ENCODE assay signal across 23 mouse cellular contexts in genomic region chr4:87838716-87839115, GRCm38 (mm10).
"Had no signal": no experiment of that assay in that cellular context is flagged by ENCODE, and none has a peak within 500 bp of the region (broad histone marks: within the 10 kb centered on the region; RNA-seq: fewer than 3 reads in every experiment).

No protein-coding gene starts in this region.

- H3K36me3 ChIP-seq: liver, embryonic 15.5 days; lung, embryonic 15.5 days; midbrain, embryonic 15.5 days had no signal

- DNase-seq: liver, postnatal 0 days; lung, adult 2 months; lung, postnatal 14 days; lung, postnatal 36 days; retina, postnatal 1 day; right cerebral cortex, adult 18-20 months; right cerebral cortex, postnatal 25 days; thymus, adult 2 months; thymus, postnatal 25 days; thymus, postnatal 4 days had no signal

- H3K27ac ChIP-seq: liver, embryonic 15.5 days; lung, embryonic 15.5 days; macrophage; midbrain, embryonic 13.5 days; midbrain, embryonic 15.5 days; neural tube, embryonic 13.5 days; neural tube, embryonic 15.5 days; stomach, embryonic 15.5 days; stomach, postnatal 0 days had no signal

- H3K4me3 ChIP-seq: liver, embryonic 15.5 days; lung, embryonic 15.5 days; megakaryocyte, embryonic 14.5 days; midbrain, embryonic 13.5 days; midbrain, embryonic 15.5 days; myocyte; neural tube, embryonic 13.5 days; neural tube, embryonic 15.5 days; stomach, embryonic 15.5 days had no signal

- H3K9ac ChIP-seq: liver, embryonic 15.5 days; liver, postnatal 0 days; lung, embryonic 15.5 days; midbrain, embryonic 13.5 days; midbrain, embryonic 15.5 days; neural tube, embryonic 13.5 days; neural tube, embryonic 15.5 days; stomach, embryonic 15.5 days had no signal

- H3K27me3 ChIP-seq: liver, embryonic 15.5 days; lung, embryonic 15.5 days; megakaryocyte, embryonic 14.5 days; midbrain, embryonic 13.5 days; midbrain, embryonic 15.5 days; neural tube, embryonic 13.5 days; neural tube, embryonic 15.5 days; stomach, embryonic 15.5 days had no signal

- H3K4me1 ChIP-seq: lung, embryonic 15.5 days had no signal

- H3K9me3 ChIP-seq: liver, embryonic 15.5 days; lung, embryonic 15.5 days; megakaryocyte, embryonic 14.5 days; midbrain, embryonic 13.5 days; midbrain, embryonic 15.5 days; neural tube, embryonic 13.5 days; neural tube, embryonic 15.5 days; stomach, embryonic 15.5 days had no signal

- H3K4me2 ChIP-seq: liver, embryonic 15.5 days; lung, embryonic 15.5 days; midbrain, embryonic 11.5 days; midbrain, embryonic 13.5 days; midbrain, embryonic 15.5 days; neural tube, embryonic 13.5 days; neural tube, embryonic 15.5 days; stomach, embryonic 15.5 days had no signal

- ATAC-seq: liver, postnatal 0 days; lung, postnatal 0 days; midbrain, embryonic 13.5 days; midbrain, embryonic 15.5 days had no signal
